Mouse (Mus musculus): ENCODE results near the gene Mapkbp1. TPM values are rescaled to one million over a fixed set of nuclear protein-coding genes. Genes with fewer than 3 reads are reported as not detected.

Gene Mapkbp1
- polyA plus RNA-seq, 1 experiment: 6.4 TPM

GRCm38 (mm10) chr2:120044101-120044603, 71.7 kb downstream of the Mapkbp1 start:
- TF ChIP-seq POLR2AphosphoS2 (IDR thresholded peaks at IDR 0.05; ENCODE audit: insufficient read length, low read depth) (no peak), MYOG (IDR thresholded peaks at IDR 0.05; ENCODE audit: control insufficient read depth in 1 of 3, insufficient read depth in 1 of 3, insufficient read length in 2 of 3, low read depth in 2 of 3) (peak in 1 of 3 experiments; percentile 18)
- Histone ChIP-seq H3K4me2 (ENCODE audit: low read depth) (no peak overlapping the region), H3K79me2 (ENCODE audit: control insufficient read depth, insufficient read depth) (no peaks in the 10 kb centered on the region), H3K4me3 (no peak overlapping the region), H3ac (ENCODE audit: control insufficient read depth, insufficient read length) (no peak overlapping the region), H3K27me3 (ENCODE audit: control insufficient read depth, insufficient read depth, insufficient read length) (peaks cover 18% of the 10 kb centered on the region), H3K36me3 (ENCODE audit: control insufficient read depth, insufficient read depth) (no peaks in the 10 kb centered on the region)

- H3K4me3 ChIP-seq: no peak overlapping the region
- peaks cover 23% of the 10 kb centered on the region for H3K27me3 ChIP-seq (ENCODE audit: control insufficient read depth, insufficient read depth, insufficient read length)
- no peak overlapping the region for H3ac ChIP-seq (ENCODE audit: control insufficient read depth, insufficient read length)
- H3K36me3 ChIP-seq (ENCODE audit: control insufficient read depth, insufficient read depth): no peaks in the 10 kb centered on the region
- TF ChIP-seq E2F4 (IDR thresholded peaks at IDR 0.05; ENCODE audit: insufficient read depth) (no peak), MYOG (IDR thresholded peaks at IDR 0.05; ENCODE audit: control insufficient read depth in 1 of 3, insufficient read depth in 1 of 3, insufficient read length in 2 of 3, low read depth in 2 of 3) (no peak), MAX (IDR thresholded peaks at IDR 0.05; ENCODE audit: low read depth) (no peak), CEBPB (IDR thresholded peaks at IDR 0.05; ENCODE audit: insufficient read depth, poor library complexity, severe bottlenecking) (no peak), TCF12 (IDR thresholded peaks at IDR 0.05; ENCODE audit: insufficient read depth, poor library complexity, severe bottlenecking) (no peak), POLR2AphosphoS2 (IDR thresholded peaks at IDR 0.05; ENCODE audit: insufficient read length, low read depth) (no peak), REST (IDR thresholded peaks at IDR 0.05; ENCODE audit: insufficient read depth, insufficient read length) (no peak), POLR2A (IDR thresholded peaks at IDR 0.05; ENCODE audit: insufficient read length, low read depth) (no peak), SRF (IDR thresholded peaks at IDR 0.05; ENCODE audit: control insufficient read depth, insufficient read length, low read depth) (no peak), TCF3 (IDR thresholded peaks at IDR 0.05; ENCODE audit: insufficient read length, low read depth) (no peak), USF1 (IDR thresholded peaks at IDR 0.05; ENCODE audit: low read depth) (no peak), MYOD1 (IDR thresholded peaks at IDR 0.05; ENCODE audit: control insufficient read depth in 1 of 3, insufficient read length in 2 of 3, low read depth in 2 of 3) (no peak)
- no peaks in the 10 kb centered on the region for H3K79me2 ChIP-seq (ENCODE audit: control insufficient read depth, insufficient read depth)
- no peak overlapping the region for H3K4me2 ChIP-seq (ENCODE audit: low read depth)
Observed at GRCm38 (mm10) chr2:120044676-120045075, 72.2 kb downstream of the Mapkbp1 start.

- TF ChIP-seq POLR2A (IDR thresholded peaks at IDR 0.05; ENCODE audit: insufficient read length, low read depth) (no peak), USF1 (IDR thresholded peaks at IDR 0.05; ENCODE audit: low read depth) (no peak), CEBPB (IDR thresholded peaks at IDR 0.05; ENCODE audit: insufficient read depth, poor library complexity, severe bottlenecking) (no peak), SRF (IDR thresholded peaks at IDR 0.05; ENCODE audit: control insufficient read depth, insufficient read length, low read depth) (no peak), TCF12 (IDR thresholded peaks at IDR 0.05; ENCODE audit: insufficient read depth, poor library complexity, severe bottlenecking) (no peak), REST (IDR thresholded peaks at IDR 0.05; ENCODE audit: insufficient read depth, insufficient read length) (no peak), TCF3 (IDR thresholded peaks at IDR 0.05; ENCODE audit: insufficient read length, low read depth) (no peak), POLR2AphosphoS2 (IDR thresholded peaks at IDR 0.05; ENCODE audit: insufficient read length, low read depth) (no peak), MAX (IDR thresholded peaks at IDR 0.05; ENCODE audit: low read depth) (no peak), MYOG (IDR thresholded peaks at IDR 0.05; ENCODE audit: control insufficient read depth in 1 of 3, insufficient read depth in 1 of 3, insufficient read length in 2 of 3, low read depth in 2 of 3) (no peak), MYOD1 (IDR thresholded peaks at IDR 0.05; ENCODE audit: control insufficient read depth in 1 of 3, insufficient read length in 2 of 3, low read depth in 2 of 3) (no peak)
- H3K36me3 ChIP-seq (ENCODE audit: control insufficient read depth, insufficient read depth): no peaks in the 10 kb centered on the region
- peaks cover 35% of the 10 kb centered on the region for H3K27me3 ChIP-seq (ENCODE audit: control insufficient read depth, insufficient read depth, insufficient read length)
- no peak overlapping the region for H3K4me3 ChIP-seq
- no peak overlapping the region for H3K4me2 ChIP-seq (ENCODE audit: low read depth)
- H3K79me2 ChIP-seq (ENCODE audit: control insufficient read depth, insufficient read depth): no peaks in the 10 kb centered on the region
- no peak overlapping the region for H3ac ChIP-seq (ENCODE audit: control insufficient read depth, insufficient read length)
Observed at GRCm38 (mm10) chr2:120046486-120047310, 74.2 kb downstream of the Mapkbp1 start.

GRCm38 (mm10) chr2:120048173-120048572, 75.7 kb downstream of the Mapkbp1 start:
- Histone ChIP-seq H3K36me3 (ENCODE audit: control insufficient read depth, insufficient read depth) (no peaks in the 10 kb centered on the region), H3K27me3 (ENCODE audit: control insufficient read depth, insufficient read depth, insufficient read length) (peaks cover 39% of the 10 kb centered on the region), H3ac (ENCODE audit: control insufficient read depth, insufficient read length) (no peak overlapping the region), H3K79me2 (ENCODE audit: control insufficient read depth, insufficient read depth) (no peaks in the 10 kb centered on the region), H3K4me2 (ENCODE audit: low read depth) (no peak overlapping the region), H3K4me3 (no peak overlapping the region)
- peak in 2 of 3 experiments; percentile 32 to 60 for TF ChIP-seq MYOG (IDR thresholded peaks at IDR 0.05; ENCODE audit: control insufficient read depth in 1 of 3, insufficient read depth in 1 of 3, insufficient read length in 2 of 3, low read depth in 2 of 3)
- no peak for TF ChIP-seq REST (IDR thresholded peaks at IDR 0.05; ENCODE audit: insufficient read depth, insufficient read length)
- peak in 1 of 3 experiments; percentile 63 for TF ChIP-seq MYOD1 (IDR thresholded peaks at IDR 0.05; ENCODE audit: control insufficient read depth in 1 of 3, insufficient read length in 2 of 3, low read depth in 2 of 3)
- TF ChIP-seq USF1 (IDR thresholded peaks at IDR 0.05; ENCODE audit: low read depth): no peak
- no peak for TF ChIP-seq POLR2AphosphoS2 (IDR thresholded peaks at IDR 0.05; ENCODE audit: insufficient read length, low read depth)
- no peak for TF ChIP-seq POLR2A (IDR thresholded peaks at IDR 0.05; ENCODE audit: insufficient read length, low read depth)
